Mouse (Mus musculus): ENCODE results near the gene H2afj.

- TF ChIP-seq CTCF (conservative IDR thresholded peaks at IDR 0.05; ENCODE audit: insufficient read depth, insufficient read length, low read depth, low read length) (no peak), POLR2A (IDR thresholded peaks at IDR 0.05; ENCODE audit: low read depth, low read length) (no peak)
These were observed 12.2 kb upstream of the H2afj start for GRCm38 (mm10) chr6:136795850-136796249.
